Mouse (Mus musculus) liver, adult 2 months (tissue): ENCODE results near the gene Ctnnal1.

Source experiments
- CTCF ChIP-seq: fragments of 200-500 bp; IDR thresholded peaks from 2 replicates; pipeline ENCODE4 v1.5.1; 2011; ENCODE audit warnings: low read depth, low read length, control low read depth
- POLR2A ChIP-seq: fragments of 200-500 bp; IDR thresholded peaks from 2 replicates; pipeline ENCODE4 v1.6.1; 2011; ENCODE audit warnings: low read length, control low read depth; ENCODE audit not compliant: insufficient read depth; ENCODE audit errors: extremely low read depth

DNA sequence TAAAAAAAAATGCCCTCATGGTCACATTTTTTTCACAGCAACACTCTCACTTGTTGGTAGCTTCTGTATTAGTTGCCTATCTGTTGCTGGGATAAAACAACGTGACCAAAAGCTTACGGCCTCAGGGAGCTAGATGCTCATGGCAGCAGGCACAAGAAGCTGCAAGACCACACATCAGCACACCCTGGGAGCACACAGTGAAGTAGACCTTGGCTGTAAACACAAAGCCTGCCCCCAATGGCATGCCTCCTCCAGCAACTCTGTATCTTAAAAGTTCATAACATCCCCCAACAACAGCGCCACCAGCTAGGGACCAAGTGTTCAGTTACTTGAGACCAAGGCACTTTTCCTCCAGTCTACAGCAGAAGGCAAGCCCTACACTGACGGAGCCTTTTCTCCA lies 55.9 kb downstream of the Ctnnal1 start:
- TF ChIP-seq CTCF, result no peak
- no peak for TF ChIP-seq POLR2A
